ENCODE assay signal across 20 mouse cellular contexts in genomic region chr10:83018521-83018920, GRCm38 (mm10). TPM values are rescaled to one million over a fixed set of nuclear protein-coding genes. Genes with fewer than 3 reads are reported as not detected.
DNase-seq lines count a peak whose midpoint lies in the region; ATAC-seq and TF ChIP-seq lines count a peak whose summit lies in the region.
"Had no signal": no experiment of that assay in that cellular context is flagged by ENCODE, and none has a peak within 500 bp of the region (broad histone marks: within the 10 kb centered on the region; RNA-seq: fewer than 3 reads in every experiment).

No protein-coding gene starts in this region.

- H3K9ac ChIP-seq in stomach, embryonic 15.5 days, result no peak overlapping the region
- H3K9ac ChIP-seq in stomach, postnatal 0 days (ENCODE audit: low read length), result no peak overlapping the region
- H3K9ac ChIP-seq in liver, embryonic 16.5 days (ENCODE audit: low read depth, low read length), result peak overlapping the region; percentile 61
- H3K9ac ChIP-seq: limb, embryonic 15.5 days; neural tube, embryonic 12.5 days had no signal

- no peaks in the 10 kb centered on the region for H3K27me3 ChIP-seq in stomach, embryonic 15.5 days (replicated peaks)
- H3K27me3 ChIP-seq in stomach, postnatal 0 days (ENCODE audit: control insufficient read depth, insufficient read depth, low read length), result no peaks in the 10 kb centered on the region
- no peaks in the 10 kb centered on the region for H3K27me3 ChIP-seq in liver, embryonic 16.5 days (ENCODE audit: control insufficient read depth, insufficient read depth, low read depth, low read length)
- H3K27me3 ChIP-seq: megakaryocyte, embryonic 14.5 days; neural tube, embryonic 12.5 days had no signal

- peak; percentile 37; the same call in 1 of the 2 replicates for ATAC-seq in stomach, embryonic 15.5 days (ENCODE audit: insufficient read depth, low FRiP score, low read depth)
- ATAC-seq in stomach, postnatal 0 days (ENCODE audit: low FRiP score, low TSS enrichment), result no peak
- ATAC-seq in erythroid progenitor cell, adult 5-6 weeks (replicated peaks; ENCODE audit: low FRiP score, poor library complexity, severe bottlenecking), result 0 out of 2 replicates have a peak, but pooled peaks have one; percentile 27
- peak; percentile 33 for ATAC-seq in liver, embryonic 16.5 days (ENCODE audit: low read depth)
- no peak for ATAC-seq in activated CD4-positive, CD25-positive, alpha-beta regulatory T cell, adult 4 months
- ATAC-seq: hindbrain, embryonic 16.5 days had no signal

- H3K9me3 ChIP-seq in stomach, embryonic 15.5 days, result no peaks in the 10 kb centered on the region
- no peaks in the 10 kb centered on the region for H3K9me3 ChIP-seq in stomach, postnatal 0 days (ENCODE audit: control insufficient read depth, low read length)
- no peaks in the 10 kb centered on the region for H3K9me3 ChIP-seq in liver, embryonic 16.5 days (replicated peaks; ENCODE audit: control insufficient read depth, low read length)
- H3K9me3 ChIP-seq: embryonic facial prominence, embryonic 10.5 days; heart, embryonic 10.5 days; limb, embryonic 15.5 days; neural tube, embryonic 12.5 days had no signal

- DNase-seq in stomach, postnatal 0 days (ENCODE audit: low spot score), result no peak
- DNase-seq in cerebellum, adult 11-12 months, result no peak
- no peak for DNase-seq in right cerebral cortex, postnatal 10 days (ENCODE audit: low spot score in 2 of 2)
- DNase-seq: cerebellum, adult 18-20 months; gastrocnemius, postnatal 25 days; heart, postnatal 10 days; kidney, adult 11 months; kidney, postnatal 10 days; lung, postnatal 10 days; right cerebral cortex, postnatal 25 days had no signal

- TF ChIP-seq CTCF in stomach, postnatal 0 days (IDR thresholded peaks at IDR 0.05; ENCODE audit: low read depth), result no peak

- H3K36me3 ChIP-seq in stomach, embryonic 15.5 days, result no peaks in the 10 kb centered on the region
- no peaks in the 10 kb centered on the region for H3K36me3 ChIP-seq in stomach, postnatal 0 days (ENCODE audit: control insufficient read depth, insufficient read depth, low read length)
- H3K36me3 ChIP-seq in liver, embryonic 16.5 days (ENCODE audit: control insufficient read depth, insufficient read depth), result no peaks in the 10 kb centered on the region
- H3K36me3 ChIP-seq: embryonic facial prominence, embryonic 10.5 days; heart, embryonic 10.5 days; limb, embryonic 15.5 days; neural tube, embryonic 12.5 days had no signal

- H3K4me1 ChIP-seq in stomach, embryonic 15.5 days, result no peaks in the 10 kb centered on the region
- no peaks in the 10 kb centered on the region for H3K4me1 ChIP-seq in stomach, postnatal 0 days (replicated peaks; ENCODE audit: control insufficient read depth, insufficient read depth)
- H3K4me1 ChIP-seq in liver, embryonic 16.5 days (ENCODE audit: control insufficient read depth, low read depth, low read length), result peaks cover 72% of the 10 kb centered on the region

- H3K27ac ChIP-seq in stomach, embryonic 15.5 days, result no peak overlapping the region
- no peak overlapping the region for H3K27ac ChIP-seq in stomach, postnatal 0 days (replicated peaks)
- H3K27ac ChIP-seq in liver, embryonic 16.5 days (ENCODE audit: low read length), result peak overlapping the region; percentile 96
- H3K27ac ChIP-seq: embryonic facial prominence, embryonic 10.5 days; limb, embryonic 15.5 days; neural tube, embryonic 12.5 days had no signal

- 48% methylated on average over 2 of the region's 5 CpGs for WGBS in stomach, embryonic 15.5 days
- 44% methylated on average over 5 of the region's 5 CpGs for WGBS in stomach, postnatal 0 days
- WGBS in liver, embryonic 16.5 days (ENCODE audit: insufficient replicate concordance), result 29% methylated on average over 4 of the region's 5 CpGs

- TF ChIP-seq EP300 in stomach, postnatal 0 days (optimal IDR thresholded peaks at IDR 0.05), result no peak

- H3K4me3 ChIP-seq in stomach, embryonic 15.5 days (replicated peaks), result no peak overlapping the region
- H3K4me3 ChIP-seq in stomach, postnatal 0 days (ENCODE audit: low read depth, low read length), result no peak overlapping the region
- H3K4me3 ChIP-seq in liver, embryonic 16.5 days (ENCODE audit: low read depth, low read length), result peak overlapping the region; percentile 31
- H3K4me3 ChIP-seq: embryonic facial prominence, embryonic 10.5 days; heart, embryonic 10.5 days; limb, embryonic 15.5 days; megakaryocyte, embryonic 14.5 days; neural tube, embryonic 12.5 days had no signal

- no peak overlapping the region for H3K4me2 ChIP-seq in stomach, embryonic 15.5 days
- no peak overlapping the region for H3K4me2 ChIP-seq in stomach, postnatal 0 days (replicated peaks; ENCODE audit: low read depth)
- H3K4me2 ChIP-seq in liver, embryonic 16.5 days (ENCODE audit: low read depth, low read length), result peak overlapping the region; percentile 63
- H3K4me2 ChIP-seq: limb, embryonic 15.5 days; neural tube, embryonic 12.5 days had no signal

RNA-seq across cellular contexts. Expression of gene Chst11, which starts 33.2 kb away (rescaled TPM):
- polyA plus RNA-seq in stomach, embryonic 15.5 days (2015; fragmentation: Nextera tagmentation; extraction: Ambion mirVana), result 1.2 and 1.4 TPM in 2 replicates
- 0.35 and 0.45 TPM in 2 replicates for polyA plus RNA-seq in stomach, postnatal 0 days (2015; fragmentation: Nextera tagmentation; extraction: Ambion mirVana)
- 14.1 and 15.9 TPM in 2 replicates for total RNA-seq in erythroid progenitor cell, adult 5-6 weeks (2015; ENCODE audit: low replicate concordance)
- total RNA-seq in erythroid progenitor cell, adult 5-6 weeks (2017; ENCODE audit: low replicate concordance), result 13.6 and 17.2 TPM in 2 replicates
- polyA plus RNA-seq in liver, embryonic 16.5 days (2015; fragmentation: Nextera tagmentation; extraction: Ambion mirVana), result 0.93 and 1.0 TPM in 2 replicates
- polyA plus RNA-seq in activated CD4-positive, CD25-positive, alpha-beta regulatory T cell, adult 4 months (2017; shearing (Covaris generic)), result under 1 TPM; 0.53 to 0.78 TPM

Comparison
In these comparisons a context has a peak if more than half of its experiments do, and no peak if none do; other contexts are left out.
1. ATAC-seq: peak in stomach, embryonic 15.5 days (single experiment), erythroid progenitor cell, adult 5-6 weeks (single experiment) and liver, embryonic 16.5 days (single experiment); none in stomach, postnatal 0 days (single experiment) and activated CD4-positive, CD25-positive, alpha-beta regulatory T cell, adult 4 months (single experiment).